Comparison of ENCODE assay signal across 8 mouse cellular contexts in genomic region chr3:62507206-62507647, GRCm38 (mm10). TPM values are rescaled to one million over a fixed set of nuclear protein-coding genes. Genes with fewer than 3 reads are reported as not detected.
DNase-seq lines count a peak whose midpoint lies in the region; ATAC-seq and TF ChIP-seq lines count a peak whose summit lies in the region.

No protein-coding gene starts in this region.

- no peak; the same call in 1 of the 2 replicates for ATAC-seq in kidney, postnatal 0 days (replicated peaks; ENCODE audit: low FRiP score, low read depth)
- peak; percentile 56 for ATAC-seq in hindbrain, embryonic 16.5 days
- peak; percentile 41 for ATAC-seq in midbrain, embryonic 15.5 days (replicated peaks)

- no peak overlapping the region for H3K27ac ChIP-seq in kidney, postnatal 0 days
- H3K27ac ChIP-seq in embryonic facial prominence, embryonic 10.5 days (replicated peaks), result peak overlapping the region; percentile 95; the same call in 1 of the 2 replicates
- no peak overlapping the region for H3K27ac ChIP-seq in hindbrain, embryonic 16.5 days (ENCODE audit: low read depth, low read length)
- no peak overlapping the region for H3K27ac ChIP-seq in midbrain, embryonic 15.5 days

- peak overlapping the region; percentile 98 for H3K4me3 ChIP-seq in kidney, postnatal 0 days (replicated peaks; ENCODE audit: low read depth, low read length)
- peak overlapping the region; percentile 85 for H3K4me3 ChIP-seq in embryonic facial prominence, embryonic 10.5 days
- H3K4me3 ChIP-seq in hindbrain, embryonic 16.5 days (ENCODE audit: low read length), result peak overlapping the region; percentile 94
- peak overlapping the region; percentile 76 for H3K4me3 ChIP-seq in midbrain, embryonic 15.5 days

- TF ChIP-seq CTCF in kidney, postnatal 0 days (IDR thresholded peaks at IDR 0.05; ENCODE audit: low read depth), result no peak

- intact Hi-C loops in left cerebral cortex, postnatal 4 days (cut with DNase I), result no loop called here
- intact Hi-C loops in left cerebral cortex, postnatal 14 days (cut with DNase I), result no loop called here

- H3K4me1 ChIP-seq in kidney, postnatal 0 days (replicated peaks; ENCODE audit: insufficient read depth, low read length), result 0 out of 2 replicates have a peak, but pooled peaks cover 6% of the 10 kb centered on the region
- peaks cover 14% of the 10 kb centered on the region for H3K4me1 ChIP-seq in embryonic facial prominence, embryonic 10.5 days
- H3K4me1 ChIP-seq in hindbrain, embryonic 16.5 days (ENCODE audit: control insufficient read depth, insufficient read depth, low read depth, low read length), result peaks cover 18% of the 10 kb centered on the region
- H3K4me1 ChIP-seq in midbrain, embryonic 15.5 days, result peaks cover 20% of the 10 kb centered on the region

- no peaks in the 10 kb centered on the region for H3K36me3 ChIP-seq in kidney, postnatal 0 days (ENCODE audit: insufficient read depth, low read length)
- peaks cover under 1% of the 10 kb centered on the region; the same call in 1 of the 2 replicates for H3K36me3 ChIP-seq in embryonic facial prominence, embryonic 10.5 days (replicated peaks)
- no peaks in the 10 kb centered on the region for H3K36me3 ChIP-seq in hindbrain, embryonic 16.5 days (ENCODE audit: control insufficient read depth, insufficient read depth, low read length)
- no peaks in the 10 kb centered on the region for H3K36me3 ChIP-seq in midbrain, embryonic 15.5 days (replicated peaks)

- H3K9ac ChIP-seq in kidney, postnatal 0 days (ENCODE audit: low read depth, low read length), result no peak overlapping the region
- H3K9ac ChIP-seq in hindbrain, embryonic 16.5 days (ENCODE audit: low read depth, low read length), result no peak overlapping the region
- H3K9ac ChIP-seq in midbrain, embryonic 15.5 days, result no peak overlapping the region

- no peak for DNase-seq in kidney, postnatal 0 days (ENCODE audit: low spot score)
- DNase-seq in kidney, postnatal 25 days, result no peak
- DNase-seq in embryonic facial prominence, embryonic 10.5 days (ENCODE audit: low spot score), result no peak
- DNase-seq in left cerebral cortex, postnatal 4 days, result no peak
- DNase-seq in left cerebral cortex, postnatal 14 days (ENCODE audit: low spot score in 2 of 2), result no peak
- no peak for DNase-seq in ovary, postnatal 14 days (ENCODE audit: low spot score)

- H3K4me2 ChIP-seq in kidney, postnatal 0 days (ENCODE audit: low read length), result peak overlapping the region; percentile 68
- peak overlapping the region; percentile 62 for H3K4me2 ChIP-seq in hindbrain, embryonic 16.5 days (ENCODE audit: low read length)
- peak overlapping the region; percentile 69 for H3K4me2 ChIP-seq in midbrain, embryonic 15.5 days

- WGBS in kidney, postnatal 0 days, result 38% methylated on average over 5 of the region's 5 CpGs
- 36% methylated on average over 5 of the region's 5 CpGs for WGBS in embryonic facial prominence, embryonic 10.5 days
- 39% methylated on average over 5 of the region's 5 CpGs for WGBS in hindbrain, embryonic 16.5 days
- 44% methylated on average over 5 of the region's 5 CpGs for WGBS in midbrain, embryonic 15.5 days

- H3K9me3 ChIP-seq in kidney, postnatal 0 days (replicated peaks; ENCODE audit: low read length), result no peaks in the 10 kb centered on the region
- H3K9me3 ChIP-seq in embryonic facial prominence, embryonic 10.5 days, result no peaks in the 10 kb centered on the region
- no peaks in the 10 kb centered on the region for H3K9me3 ChIP-seq in hindbrain, embryonic 16.5 days (ENCODE audit: control insufficient read depth, low read length)
- no peaks in the 10 kb centered on the region for H3K9me3 ChIP-seq in midbrain, embryonic 15.5 days

- no peaks in the 10 kb centered on the region for H3K27me3 ChIP-seq in kidney, postnatal 0 days (ENCODE audit: insufficient read depth, low read length)
- H3K27me3 ChIP-seq in embryonic facial prominence, embryonic 10.5 days (replicated peaks; ENCODE audit: low read depth, poor library complexity, severe bottlenecking), result 0 out of 2 replicates have a peak, but pooled peaks cover 3% of the 10 kb centered on the region
- H3K27me3 ChIP-seq in hindbrain, embryonic 16.5 days (replicated peaks; ENCODE audit: control insufficient read depth, insufficient read depth, low read length), result no peaks in the 10 kb centered on the region; the same call in 1 of the 2 replicates
- H3K27me3 ChIP-seq in midbrain, embryonic 15.5 days (replicated peaks), result no peaks in the 10 kb centered on the region

RNA-seq across cellular contexts. Expression of gene Dhx36, which starts 0.4 kb away (rescaled TPM):
- 24.1 and 25.0 TPM in 2 replicates for polyA plus RNA-seq in kidney, postnatal 0 days (2015; fragmentation: Nextera tagmentation; extraction: Ambion mirVana)
- 34.0 and 34.4 TPM in 2 replicates for polyA plus RNA-seq in embryonic facial prominence, embryonic 10.5 days (2016; fragmentation: Nextera tagmentation; extraction: Ambion mirVana)
- 23.3 and 36.2 TPM in 2 replicates for polyA plus RNA-seq in hindbrain, embryonic 16.5 days (2015; fragmentation: Nextera tagmentation; extraction: Ambion mirVana)
- 42.1 and 43.9 TPM in 2 replicates for polyA plus RNA-seq in midbrain, embryonic 15.5 days (2015; fragmentation: Nextera tagmentation; extraction: Ambion mirVana)
- 10 to 100 TPM; 68.8 to 71.9 TPM for total RNA-seq in left cerebral cortex, postnatal 4 days (2021)
- 10 to 100 TPM; 54.1 to 55.9 TPM for total RNA-seq in left cerebral cortex, postnatal 14 days (2021)
